Mouse (Mus musculus) layer of hippocampus, adult 9-10 months (tissue): ENCODE measurements around the gene Armc2.
"Not testable (repeated sequence)": the region's sequence is repeated elsewhere in the genome, so short reads cannot be mapped to it uniquely, and the experiment has no call there.

ENCODE experiments used
- DNase-seq: peaks from one replicate; pipeline ENCODE4 v3.0.0; 2022; ENCODE audit warnings: low spot score

Armc2 gene

GRCm38 (mm10) chr10:41967915-41968635 lies 50.2 kb downstream of the Armc2 start:
- DNase-seq: no peak

DNA sequence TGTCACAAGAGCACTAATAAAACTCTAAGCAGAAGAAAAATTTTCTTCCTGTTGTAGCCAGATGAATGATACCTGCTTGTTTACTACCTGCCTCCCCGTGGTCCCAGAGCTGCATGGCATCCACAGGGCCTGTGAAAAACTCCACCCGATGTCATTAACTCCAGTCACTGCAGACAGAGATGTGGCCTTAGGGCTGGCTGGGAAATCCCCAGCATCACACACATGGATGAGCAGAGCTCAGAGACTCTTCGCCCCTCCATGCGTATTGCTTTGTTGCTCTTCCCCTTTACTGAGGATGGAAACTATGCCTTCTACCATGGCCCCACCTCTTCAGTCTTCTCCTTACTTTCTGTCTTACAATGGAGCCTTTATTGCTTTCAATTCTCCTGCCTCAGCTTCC lies 55.5 kb downstream of the Armc2 start:
- no peak for DNase-seq

DNA sequence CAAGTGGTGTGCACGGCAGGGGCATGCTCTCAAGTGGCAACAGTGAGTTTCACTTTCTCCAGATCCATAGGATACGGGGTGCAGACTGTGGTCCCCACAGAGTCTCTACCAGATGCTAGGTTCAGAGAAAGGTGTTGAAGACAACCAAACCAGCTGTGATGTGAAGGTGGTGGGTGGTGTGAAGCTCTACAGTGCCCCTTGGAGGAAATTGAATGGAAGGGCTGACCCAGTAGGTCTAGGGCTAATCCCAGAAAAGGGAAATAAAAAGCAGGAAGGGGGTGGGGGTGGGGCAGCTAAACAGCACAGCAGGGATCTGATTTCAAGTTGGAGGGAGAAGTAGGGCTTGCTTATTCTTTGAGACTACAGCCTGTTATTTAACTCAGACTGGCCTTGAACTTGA lies 58.4 kb downstream of the Armc2 start:
- DNase-seq: no peak

DNA sequence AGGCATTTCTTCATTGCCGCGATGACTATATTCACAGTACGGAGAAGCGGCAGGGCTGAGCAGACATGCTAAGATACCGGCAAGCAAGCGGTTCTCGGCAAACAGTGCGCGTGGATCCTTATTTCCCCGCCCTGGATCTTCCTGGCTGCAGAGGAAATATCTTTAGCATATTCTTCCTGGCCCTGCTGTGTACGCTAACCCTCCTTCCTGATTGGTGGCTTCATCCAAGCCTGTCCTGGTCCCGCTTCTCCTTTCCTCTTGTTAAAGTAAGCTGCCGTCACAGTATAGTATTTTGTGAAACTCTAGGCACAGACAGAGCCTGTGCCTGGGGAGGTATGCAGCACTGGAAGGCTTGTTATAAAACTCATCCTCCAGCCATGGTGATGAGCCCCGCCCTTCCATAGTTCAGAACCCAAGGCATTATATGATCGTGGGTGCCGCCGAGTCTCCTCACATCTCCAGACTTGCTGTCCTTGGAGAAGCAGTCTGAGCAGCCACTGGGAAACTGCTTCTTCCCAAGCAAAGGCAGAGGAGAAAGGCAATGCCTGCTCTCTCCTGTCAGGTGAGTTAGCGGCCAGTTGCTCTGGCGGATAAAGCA lies 59.5 kb downstream of the Armc2 start:
- DNase-seq: no peak

- DNase-seq: no peak
These were observed 60.6 kb downstream of the Armc2 start for GRCm38 (mm10) chr10:41957421-41958225.

GRCm38 (mm10) chr10:41953528-41953864 lies 64.7 kb downstream of the Armc2 start:
- no peak for DNase-seq

DNA sequence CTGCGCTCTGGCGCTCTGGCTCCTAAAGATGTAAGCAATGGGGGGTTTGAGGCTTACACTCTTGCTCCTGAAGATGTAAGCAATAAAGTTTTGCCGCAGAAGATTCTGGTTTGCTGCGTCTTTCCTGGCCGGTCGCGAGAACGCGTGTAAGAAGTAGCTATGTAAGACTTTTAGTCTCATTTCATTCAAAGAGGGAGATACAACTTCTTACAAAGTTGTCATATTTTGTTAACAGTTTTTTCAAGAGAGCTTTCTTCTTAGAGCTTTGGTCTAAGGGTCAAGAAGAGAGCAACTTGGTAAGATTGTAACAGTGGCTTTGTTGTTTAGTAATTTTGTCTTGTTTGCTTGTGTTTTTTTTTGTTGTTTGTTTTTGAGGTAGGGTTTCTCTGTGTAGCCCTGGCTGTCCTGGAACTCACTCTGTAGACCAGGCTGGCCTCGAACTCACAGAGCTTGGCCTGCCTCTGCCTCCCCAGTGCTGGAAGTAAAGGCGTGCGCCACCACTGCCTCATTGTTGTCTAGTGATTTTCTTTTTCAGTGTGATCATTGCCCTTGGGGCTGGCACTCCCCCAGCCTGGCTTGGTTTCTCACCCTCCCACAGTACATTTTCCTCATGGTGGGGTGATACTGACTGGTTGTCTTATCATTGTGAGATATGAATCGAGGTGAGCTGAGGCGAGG lies 65.3 kb downstream of the Armc2 start:
- no peak for DNase-seq

DNA sequence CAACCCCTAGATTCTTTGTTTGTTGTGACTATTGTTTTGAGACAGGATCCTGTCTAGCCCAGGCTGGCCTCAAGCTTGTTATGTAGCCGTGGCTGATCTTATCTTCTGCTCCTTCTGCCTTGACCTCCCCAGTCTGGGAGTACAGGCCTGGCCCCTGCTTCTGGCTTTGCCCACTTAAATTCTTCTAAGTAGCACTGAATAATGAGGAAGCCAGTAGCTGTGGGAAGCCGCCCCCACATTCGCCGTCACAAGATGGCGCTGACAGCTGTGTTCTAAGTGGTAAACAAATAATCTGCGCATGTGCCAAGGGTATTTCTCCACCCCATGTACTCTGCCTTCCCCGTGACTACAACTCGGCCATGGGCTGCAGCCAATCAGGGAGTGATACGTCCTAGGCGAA lies 65.9 kb downstream of the Armc2 start:
- not testable (repeated sequence) for DNase-seq

DNA sequence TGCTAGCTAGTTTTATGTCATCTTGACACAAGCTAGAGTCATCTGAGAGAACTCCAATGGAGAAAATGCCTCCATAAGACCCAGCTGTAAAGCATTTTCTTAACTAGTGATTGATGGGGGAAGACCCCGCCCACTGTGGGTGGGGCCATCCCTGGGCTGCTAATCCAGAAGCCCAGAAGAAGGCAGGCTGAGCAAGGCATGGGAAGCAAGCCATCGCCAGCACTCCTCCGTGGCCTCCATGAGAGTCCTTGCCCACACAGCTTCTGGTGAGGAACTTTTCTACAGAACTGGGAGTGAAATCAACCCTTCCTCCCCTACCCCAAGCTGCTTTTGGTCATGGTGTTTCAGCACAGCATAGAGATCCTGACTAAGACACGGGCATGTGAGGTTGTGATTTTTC lies 79.2 kb downstream of the Armc2 start:
- DNase-seq: no peak

DNA sequence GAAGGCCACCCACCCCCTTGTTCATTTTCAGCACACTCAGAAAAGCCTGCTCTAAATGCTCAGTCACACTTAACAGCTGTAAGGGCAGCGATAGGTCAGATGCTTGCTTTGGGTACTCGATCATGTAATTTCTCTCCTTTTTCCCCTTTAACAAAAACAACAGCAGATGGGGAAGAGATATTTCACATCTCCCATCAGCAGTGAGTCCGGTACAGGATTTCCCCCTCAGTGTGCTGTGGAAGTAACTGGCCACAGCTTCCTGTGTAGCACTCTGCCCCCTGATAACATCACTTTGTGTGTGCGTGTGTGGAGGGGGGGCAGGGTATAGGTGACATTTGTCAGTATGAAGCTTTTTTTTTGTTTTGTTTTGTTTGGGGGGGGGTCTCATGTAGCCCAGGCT lies 81.1 kb downstream of the Armc2 start:
- DNase-seq: no peak

DNA sequence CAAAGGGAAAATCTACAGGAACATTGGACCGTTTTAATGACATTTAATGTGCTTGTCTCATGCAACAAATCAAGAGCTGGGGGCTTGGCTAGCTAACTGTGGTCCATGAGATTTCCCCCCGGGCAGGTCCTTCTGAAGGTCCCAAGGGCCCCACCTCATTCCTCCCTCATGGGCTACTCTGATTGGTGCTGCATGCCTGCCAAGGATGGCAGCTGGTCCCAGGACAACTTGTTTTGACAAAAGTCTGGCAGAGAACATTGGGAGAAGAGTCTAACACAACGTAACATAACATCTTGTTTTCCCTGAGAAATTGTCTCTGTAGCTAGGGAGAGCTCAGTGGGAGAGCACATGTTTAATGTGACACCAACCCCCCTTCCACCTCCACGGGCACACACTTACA lies 82.1 kb downstream of the Armc2 start:
- DNase-seq: peak; percentile 37

DNA sequence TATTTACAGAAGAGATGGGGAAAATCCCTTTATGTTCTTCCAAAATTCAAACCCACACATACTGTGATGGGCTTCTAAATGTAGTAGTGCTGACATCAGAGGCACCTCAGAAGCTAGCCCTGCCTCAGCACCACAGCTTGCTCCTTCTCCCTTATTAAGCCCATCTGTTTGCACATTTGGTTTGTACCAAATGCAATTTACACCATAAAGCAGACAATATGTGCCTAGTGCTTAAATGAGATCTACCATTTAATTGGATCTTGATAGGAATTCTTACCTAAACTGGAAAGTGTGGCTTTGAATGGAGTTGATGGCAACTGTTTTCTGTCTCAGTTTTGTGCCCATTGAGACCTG lies 82.8 kb downstream of the Armc2 start:
- peak; percentile 85 for DNase-seq

- DNase-seq: peak; percentile 70
These were observed 83.4 kb downstream of the Armc2 start for GRCm38 (mm10) chr10:41934633-41935475.

DNA sequence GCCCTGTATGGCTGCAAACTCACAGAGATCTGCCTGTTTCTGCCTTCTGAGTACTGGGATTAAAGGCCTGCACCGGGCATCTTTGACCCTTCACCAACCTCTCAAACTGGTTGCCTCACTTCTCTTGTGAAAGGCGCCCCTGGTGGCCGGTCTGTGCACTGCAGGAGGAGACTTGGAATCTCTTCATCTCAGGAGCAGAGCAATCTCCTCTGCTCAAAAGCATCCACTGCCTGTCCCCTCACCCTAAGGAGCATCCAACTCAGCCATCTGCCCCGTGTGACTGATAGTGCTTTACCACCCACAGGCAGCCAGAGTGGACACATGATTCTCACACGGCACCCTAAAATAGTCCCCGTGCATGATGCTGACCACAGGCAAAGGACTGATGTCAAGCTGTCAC lies 84.7 kb downstream of the Armc2 start:
- peak; percentile 45 for DNase-seq

DNA sequence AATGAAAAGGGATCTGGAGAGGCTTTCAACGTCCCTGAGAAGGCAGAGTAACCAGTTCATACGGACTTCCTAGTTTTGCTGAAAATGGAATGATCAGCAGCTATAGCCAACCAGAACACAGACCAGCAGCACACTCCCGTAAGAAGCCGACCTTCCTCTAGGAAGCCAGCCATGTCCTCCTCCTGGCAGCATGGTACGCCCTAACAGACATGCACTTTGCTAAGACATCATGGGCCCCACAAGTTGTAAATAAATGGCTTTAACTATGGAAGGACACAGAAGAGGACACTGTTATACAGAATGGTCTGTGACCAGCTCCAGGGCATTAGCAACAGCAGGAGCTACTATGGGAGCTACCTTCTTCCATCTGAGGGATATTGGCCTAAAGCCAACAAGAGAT lies 85.3 kb downstream of the Armc2 start:
- no peak for DNase-seq

- DNase-seq: peak; percentile 73
These were observed 86.3 kb downstream of the Armc2 start for GRCm38 (mm10) chr10:41931962-41932361.

GRCm38 (mm10) chr10:41930966-41931365 lies 87.3 kb downstream of the Armc2 start:
- DNase-seq: no peak

- no peak for DNase-seq
These were observed 91.5 kb downstream of the Armc2 start for GRCm38 (mm10) chr10:41926726-41927125.

DNA sequence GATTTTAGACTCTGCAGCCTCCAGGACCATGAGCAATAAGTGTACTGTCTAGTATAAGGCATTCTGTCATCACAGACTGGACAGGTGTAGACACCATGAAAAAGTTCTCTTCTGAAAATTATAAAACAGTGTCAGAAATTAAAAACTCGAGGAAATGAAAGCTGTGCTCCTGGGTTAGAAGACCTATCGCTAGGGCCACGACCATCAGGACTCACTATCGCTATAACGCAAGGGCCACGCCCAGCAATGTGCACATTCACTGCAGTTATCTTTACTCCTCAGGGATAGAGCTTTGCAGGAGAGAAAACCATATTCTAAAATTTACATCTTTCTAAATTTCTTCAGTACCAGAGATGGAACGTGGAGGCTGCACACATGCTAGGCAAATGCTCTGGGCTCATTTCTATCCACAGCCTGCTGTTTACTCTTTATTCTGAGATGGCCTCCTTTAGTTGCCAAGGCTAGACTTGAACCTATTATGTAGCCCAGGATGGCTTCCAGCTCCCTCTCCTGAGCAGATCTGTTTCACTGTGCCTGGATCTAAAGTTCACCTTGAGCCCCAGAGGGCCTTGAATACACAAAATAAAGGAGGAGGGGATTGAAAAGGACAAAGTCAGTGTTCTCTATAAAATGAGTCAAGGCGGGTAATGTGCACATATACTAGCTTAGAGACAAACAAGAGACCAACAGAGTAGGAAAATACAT lies 105.8 kb downstream of the Armc2 start:
- DNase-seq: no peak

GRCm38 (mm10) chr10:41908899-41909298 lies 109.3 kb downstream of the Armc2 start:
- DNase-seq: no peak

- no peak for DNase-seq
These were observed 110.3 kb downstream of the Armc2 start for GRCm38 (mm10) chr10:41907950-41908349.
